Mouse (Mus musculus) stomach, postnatal 0 days (tissue): ENCODE results near the gene Fntb. TPM values are rescaled to one million over a fixed set of nuclear protein-coding genes. Genes with fewer than 3 reads are reported as not detected.
A peak's percentile ranks its signal among the peaks of the same experiment; 100 is the strongest.

Source experiments
- ATAC-seq: fragments of 200-750 bp; cut with Nextera tagmentation; 2 replicates; pipeline ENCODE4 v1.8.0; 2017; ENCODE audit not compliant: low FRiP score, low TSS enrichment
- DNase-seq: peaks from one replicate; pipeline ENCODE4 v3.0.0-alpha.2; 2016; ENCODE audit warnings: low spot score
- H3K27ac ChIP-seq: fragments of 300-500 bp; sonication (generic); replicated peaks from 2 replicates; pipeline ENCODE4 v1.5.1; 2014; ENCODE audit warnings: mild to moderate bottlenecking, control low read depth
- H3K27me3 ChIP-seq: fragments of 300-500 bp; sonication (generic); 2 replicates; pipeline ENCODE4 v1.6.1; 2014; ENCODE audit warnings: low read length; ENCODE audit not compliant: control insufficient read depth, insufficient read depth
- H3K36me3 ChIP-seq: fragments of 300-500 bp; sonication (generic); 2 replicates; pipeline ENCODE4 v1.6.1; 2014; ENCODE audit warnings: low read length, mixed read lengths; ENCODE audit not compliant: control insufficient read depth, insufficient read depth
- H3K4me1 ChIP-seq: fragments of 300-500 bp; sonication (generic); replicated peaks from 2 replicates; pipeline ENCODE4 v1.6.1; 2014; ENCODE audit warnings: antibody characterized with exemption; ENCODE audit not compliant: control insufficient read depth, insufficient read depth
- H3K4me2 ChIP-seq: fragments of 300-500 bp; sonication (generic); replicated peaks from 2 replicates; pipeline ENCODE4 v1.6.1; 2014; ENCODE audit warnings: low read depth, mild to moderate bottlenecking, control low read depth, moderate library complexity
- H3K4me3 ChIP-seq: fragments of 300-500 bp; sonication (generic); 2 replicates; pipeline ENCODE4 v1.5.1; 2014; ENCODE audit warnings: low read depth, low read length, control low read depth
- H3K9ac ChIP-seq: fragments of 300-500 bp; sonication (generic); 2 replicates; pipeline ENCODE4 v1.6.1; 2014; ENCODE audit warnings: mild to moderate bottlenecking, low read length, control low read depth, mixed read lengths
- H3K9me3 ChIP-seq: fragments of 300-500 bp; sonication (generic); 2 replicates; pipeline ENCODE4 v1.6.1; 2016; ENCODE audit warnings: low read length; ENCODE audit not compliant: control insufficient read depth
- CTCF ChIP-seq: IDR thresholded peaks from 2 replicates; pipeline ENCODE4 v1.5.1; 2016; ENCODE audit warnings: antibody characterized with exemption, low read depth, mild to moderate bottlenecking, moderate library complexity
- EP300 ChIP-seq: optimal IDR thresholded peaks from 2 replicates; pipeline ENCODE3; 2016; ENCODE audit warnings: antibody characterized with exemption
- WGBS: fragments of 180-500 bp; shearing (Covaris S2); extraction: QIAGEN DNeasy Blood & Tissue Kit; methylation state at CpG from one replicate; pipeline ENCODE4 v1.1.7; 2014; 5-methylcytosine and 5-hydroxymethylcytosine counted together
- polyA plus RNA-seq: library from polyadenylated mRNA; unstranded; fragments of >200 nt; fragmentation: Nextera tagmentation; extraction: Ambion mirVana; gene quantifications from 2 replicates; pipeline ENCODE4 v1.2.1, GENCODE M21; 2015

The Fntb gene
- polyA plus RNA-seq, 1 experiment from 2014 or later: 22.4 TPM

GRCm38 (mm10) chr12:76865266-76865665, 99.9 kb downstream of the Fntb start:
- TF ChIP-seq EP300 (no peak), CTCF (no peak)
- H3K4me2 ChIP-seq: no peak overlapping the region

GRCm38 (mm10) chr12:76867586-76868280, 102.3 kb downstream of the Fntb start:
- Histone ChIP-seq H3K27me3 (no peaks in the 10 kb centered on the region), H3K27ac (peak overlapping the region; percentile 65), H3K9ac (0 out of 2 replicates have a peak overlapping the region, but pooled peaks have one; percentile 2), H3K4me3 (no peak overlapping the region), H3K9me3 (no peaks in the 10 kb centered on the region), H3K4me2 (no peak overlapping the region), H3K36me3 (no peaks in the 10 kb centered on the region), H3K4me1 (no peaks in the 10 kb centered on the region)
- WGBS: 38% methylated on average over 10 of the region's 10 CpGs
- ATAC-seq: peak; percentile 82
- TF ChIP-seq CTCF (no peak), EP300 (no peak)
- peak; percentile 60 for DNase-seq

More at GRCm38 (mm10) chr12:76865266-76865665, 99.9 kb downstream of the Fntb start:
- H3K9ac ChIP-seq: no peak overlapping the region
- ATAC-seq: no peak
- no peaks in the 10 kb centered on the region for H3K9me3 ChIP-seq
- H3K4me1 ChIP-seq: no peaks in the 10 kb centered on the region
- DNase-seq: no peak
- WGBS: 85% methylated on average over 13 of the region's 13 CpGs
- H3K4me3 ChIP-seq: no peak overlapping the region
- no peak overlapping the region for H3K27ac ChIP-seq
- no peaks in the 10 kb centered on the region for H3K36me3 ChIP-seq
- no peaks in the 10 kb centered on the region for H3K27me3 ChIP-seq

GRCm38 (mm10) chr12:76868463-76869198, 103.2 kb downstream of the Fntb start:
- no peak for TF ChIP-seq EP300
- TF ChIP-seq CTCF: no peak
- H3K27me3 ChIP-seq: no peaks in the 10 kb centered on the region
- no peaks in the 10 kb centered on the region for H3K36me3 ChIP-seq
- H3K4me2 ChIP-seq: no peak overlapping the region
- DNase-seq (no peak), ATAC-seq (no peak)
- WGBS: 67% methylated on average over 14 of the region's 14 CpGs
- H3K4me1 ChIP-seq: no peaks in the 10 kb centered on the region
- no peak overlapping the region for H3K4me3 ChIP-seq
- H3K9me3 ChIP-seq: no peaks in the 10 kb centered on the region
- no peak overlapping the region for H3K27ac ChIP-seq
- H3K9ac ChIP-seq: no peak overlapping the region

- no peaks in the 10 kb centered on the region for H3K9me3 ChIP-seq
- H3K4me1 ChIP-seq: no peaks in the 10 kb centered on the region
- no peak overlapping the region for H3K9ac ChIP-seq
- no peak for TF ChIP-seq EP300
- TF ChIP-seq CTCF: no peak
- no peaks in the 10 kb centered on the region for H3K27me3 ChIP-seq
- no peaks in the 10 kb centered on the region for H3K36me3 ChIP-seq
- DNase-seq: no peak
- no peak overlapping the region for H3K27ac ChIP-seq
- 85% methylated on average over 7 of the region's 7 CpGs for WGBS
- no peak for ATAC-seq
- H3K4me3 ChIP-seq: no peak overlapping the region
- no peak overlapping the region for H3K4me2 ChIP-seq
Measured at GRCm38 (mm10) chr12:76869561-76869960, 104.2 kb downstream of the Fntb start.

GRCm38 (mm10) chr12:76872767-76873316, 107.5 kb downstream of the Fntb start:
- ATAC-seq (no peak), DNase-seq (no peak)
- Histone ChIP-seq H3K27ac (no peak overlapping the region), H3K36me3 (no peaks in the 10 kb centered on the region), H3K9ac (no peak overlapping the region), H3K27me3 (no peaks in the 10 kb centered on the region), H3K4me1 (no peaks in the 10 kb centered on the region), H3K4me3 (no peak overlapping the region), H3K4me2 (no peak overlapping the region), H3K9me3 (no peaks in the 10 kb centered on the region)
- WGBS: 72% methylated on average over 7 of the region's 7 CpGs
- TF ChIP-seq EP300 (no peak), CTCF (no peak)

GRCm38 (mm10) chr12:76874826-76875225, 109.4 kb downstream of the Fntb start:
- H3K4me2 ChIP-seq: no peak overlapping the region
- H3K9ac ChIP-seq: no peak overlapping the region
- no peaks in the 10 kb centered on the region for H3K4me1 ChIP-seq
- no peaks in the 10 kb centered on the region for H3K27me3 ChIP-seq
- no peak overlapping the region for H3K4me3 ChIP-seq
- ATAC-seq (no peak), DNase-seq (no peak)
- no peak for TF ChIP-seq EP300
- TF ChIP-seq CTCF: no peak
- H3K9me3 ChIP-seq: no peaks in the 10 kb centered on the region
- no peak overlapping the region for H3K27ac ChIP-seq
- H3K36me3 ChIP-seq: no peaks in the 10 kb centered on the region
- 62% methylated on average over 9 of the region's 9 CpGs for WGBS
